9 mouse cellular contexts compared by ENCODE assay signal in the genomic region with DNA sequence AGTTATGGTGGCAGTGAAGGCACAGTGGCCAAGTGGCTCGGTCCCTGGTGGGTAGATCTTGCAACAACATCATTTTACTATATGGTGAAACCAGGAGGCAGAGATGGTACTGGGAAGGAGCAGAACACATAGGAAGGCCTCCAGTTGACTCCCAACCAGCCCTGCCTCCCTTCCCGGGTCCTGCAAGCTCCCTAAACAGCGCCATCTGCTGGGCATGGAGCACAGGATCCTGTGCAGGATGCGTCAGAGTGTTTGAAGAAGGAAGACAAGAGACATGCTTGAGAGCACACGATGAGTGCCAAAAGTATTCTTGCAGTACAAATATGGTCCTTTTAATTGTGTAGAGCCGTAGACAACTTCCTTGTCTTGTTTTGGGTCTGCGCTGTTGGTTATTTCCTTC. TPM values are rescaled to one million over a fixed set of nuclear protein-coding genes. Genes with fewer than 3 reads are reported as not detected.
DNase-seq lines count a peak whose midpoint lies in the region; ATAC-seq lines count a peak whose summit lies in the region.
"Had no signal": no experiment of that assay in that cellular context is flagged by ENCODE, and none has a peak within 500 bp of the region (broad histone marks: within the 10 kb centered on the region; RNA-seq: fewer than 3 reads in every experiment).

No protein-coding gene starts in this region.

- 50% methylated on average over 7 of the region's 7 CpGs for WGBS in hindbrain, embryonic 14.5 days
- 48% methylated on average over 7 of the region's 7 CpGs for WGBS in hindbrain, embryonic 16.5 days
- WGBS in limb, embryonic 10.5 days, result 60% methylated on average over 7 of the region's 7 CpGs

- no peak overlapping the region for H3K4me2 ChIP-seq in hindbrain, embryonic 14.5 days (replicated peaks)
- H3K4me2 ChIP-seq in hindbrain, embryonic 16.5 days (ENCODE audit: low read length), result no peak overlapping the region
- H3K4me2 ChIP-seq: limb, embryonic 12.5 days had no signal

- no peak overlapping the region for H3K27ac ChIP-seq in hindbrain, embryonic 14.5 days
- no peak overlapping the region for H3K27ac ChIP-seq in hindbrain, embryonic 16.5 days (ENCODE audit: low read depth, low read length)
- no peak overlapping the region for H3K27ac ChIP-seq in limb, embryonic 10.5 days
- H3K27ac ChIP-seq: limb, embryonic 12.5 days had no signal

- no peaks in the 10 kb centered on the region for H3K36me3 ChIP-seq in hindbrain, embryonic 14.5 days (replicated peaks; ENCODE audit: control insufficient read depth, insufficient read depth)
- no peaks in the 10 kb centered on the region for H3K36me3 ChIP-seq in hindbrain, embryonic 16.5 days (ENCODE audit: control insufficient read depth, insufficient read depth, low read length)
- H3K36me3 ChIP-seq in limb, embryonic 10.5 days, result peaks cover 6% of the 10 kb centered on the region; the same call in 1 of the 2 replicates

- H3K9ac ChIP-seq in hindbrain, embryonic 14.5 days, result no peak overlapping the region
- H3K9ac ChIP-seq in hindbrain, embryonic 16.5 days (ENCODE audit: low read depth, low read length), result no peak overlapping the region
- H3K9ac ChIP-seq: limb, embryonic 12.5 days had no signal

- H3K4me3 ChIP-seq in hindbrain, embryonic 14.5 days (replicated peaks; ENCODE audit: low read length), result no peak overlapping the region
- H3K4me3 ChIP-seq in hindbrain, embryonic 16.5 days (ENCODE audit: low read length), result no peak overlapping the region
- H3K4me3 ChIP-seq in limb, embryonic 10.5 days, result no peak overlapping the region
- H3K4me3 ChIP-seq: limb, embryonic 12.5 days had no signal

- ATAC-seq in hindbrain, embryonic 14.5 days (ENCODE audit: low FRiP score), result no peak
- no peak for ATAC-seq in hindbrain, embryonic 16.5 days

- H3K9me3 ChIP-seq in hindbrain, embryonic 14.5 days (ENCODE audit: control insufficient read depth, low read length), result no peaks in the 10 kb centered on the region
- H3K9me3 ChIP-seq in hindbrain, embryonic 16.5 days (ENCODE audit: control insufficient read depth, low read length), result no peaks in the 10 kb centered on the region
- no peaks in the 10 kb centered on the region for H3K9me3 ChIP-seq in limb, embryonic 10.5 days (replicated peaks)
- H3K9me3 ChIP-seq: limb, embryonic 12.5 days had no signal

- peak; percentile 49 for DNase-seq in hindbrain, embryonic 14.5 days (ENCODE audit: low spot score)
- DNase-seq in 3T3-L1 (ENCODE audit: low read depth, low spot score) (peak; percentile 22), R1 (ENCODE audit: low read depth, low spot score) (peak; percentile 45)
- peak; percentile 19 for DNase-seq in embryo, embryonic 11.5 days (ENCODE audit: low read depth, low spot score)
- DNase-seq in limb, embryonic 10.5 days (ENCODE audit: low spot score), result peak; percentile 75
- peak; percentile 83 for DNase-seq in testis, postnatal 10 days (ENCODE audit: low spot score)
- DNase-seq in right cerebral cortex, postnatal 25 days, result no peak

- peaks cover 14% of the 10 kb centered on the region for H3K4me1 ChIP-seq in hindbrain, embryonic 14.5 days (replicated peaks; ENCODE audit: control insufficient read depth, insufficient read depth, low read length)
- H3K4me1 ChIP-seq in hindbrain, embryonic 16.5 days (ENCODE audit: control insufficient read depth, insufficient read depth, low read depth, low read length), result peaks cover 12% of the 10 kb centered on the region
- peaks cover 21% of the 10 kb centered on the region for H3K4me1 ChIP-seq in limb, embryonic 10.5 days

- no peaks in the 10 kb centered on the region for H3K27me3 ChIP-seq in hindbrain, embryonic 14.5 days (ENCODE audit: control insufficient read depth, insufficient read depth, low read length)
- H3K27me3 ChIP-seq in hindbrain, embryonic 16.5 days (replicated peaks; ENCODE audit: control insufficient read depth, insufficient read depth, low read length), result no peaks in the 10 kb centered on the region
- H3K27me3 ChIP-seq in limb, embryonic 10.5 days (ENCODE audit: low read depth, poor library complexity, severe bottlenecking), result no peaks in the 10 kb centered on the region
- H3K27me3 ChIP-seq: limb, embryonic 12.5 days had no signal

RNA-seq across cellular contexts. Expression of a gene that starts 49.3 kb away (rescaled TPM):
- 8.9 and 10.0 TPM in 2 replicates for polyA plus RNA-seq in hindbrain, embryonic 14.5 days (2014; fragmentation: Nextera tagmentation; extraction: Ambion mirVana)
- 8.0 and 8.7 TPM in 2 replicates for polyA plus RNA-seq in hindbrain, embryonic 16.5 days (2015; fragmentation: Nextera tagmentation; extraction: Ambion mirVana)
- polyA plus RNA-seq in limb, embryonic 10.5 days (2016; fragmentation: Nextera tagmentation; extraction: Ambion mirVana), result 5.4 and 7.3 TPM in 2 replicates
